Mouse (Mus musculus) lung, adult 10 weeks (tissue): ENCODE results near the gene Prdm8. TPM values are rescaled to one million over a fixed set of nuclear protein-coding genes. Genes with fewer than 3 reads are reported as not detected.

ENCODE experiments used
- polyA plus RNA-seq: library from polyadenylated mRNA; stranded (reverse); fragments of 350-450 nt; fragmentation: Illumina TruSeq; extraction: RNeasy Lipid Tissue Mini Kit (QIAGEN cat#74804); gene quantifications from one replicate; pipeline ENCODE4 v1.2.3, GENCODE M21; 2014; ENCODE audit warnings: low read depth, low replicate concordance; ENCODE audit not compliant: insufficient read depth

The Prdm8 gene
- 0.45 TPM for polyA plus RNA-seq

DNA sequence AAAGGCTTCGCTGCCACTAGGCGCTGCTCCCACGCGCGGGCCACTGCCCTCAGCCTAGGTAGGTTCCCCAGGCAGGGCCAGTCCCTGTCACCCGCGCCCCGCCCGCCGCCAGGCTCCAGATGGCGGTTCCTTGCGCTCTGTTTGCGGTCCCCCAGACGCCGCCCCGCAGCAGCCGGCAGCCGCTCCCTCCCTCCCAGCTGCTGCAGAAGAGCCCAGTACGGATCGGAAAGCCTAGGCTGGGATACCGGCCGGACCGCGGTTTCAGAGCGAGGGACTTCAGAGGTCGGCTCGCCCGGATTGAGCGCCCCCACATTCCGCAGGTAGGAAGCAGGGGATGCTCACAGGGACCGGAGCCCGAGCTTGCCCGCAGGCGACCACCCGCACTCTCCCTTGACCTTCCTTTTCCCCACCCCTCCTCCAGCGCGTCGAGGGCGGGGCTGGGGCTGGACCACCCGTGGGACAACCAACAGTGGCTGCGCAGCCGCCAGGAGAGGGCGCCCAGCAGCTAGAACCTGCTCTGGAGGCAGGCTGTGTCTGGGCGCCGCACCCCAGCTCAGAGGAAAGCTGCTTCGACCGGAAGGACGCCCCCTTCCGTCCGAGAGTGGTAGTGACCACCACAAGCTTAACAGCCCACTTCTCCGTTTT lies at the start of gene Prdm8:
Gene Prdm8 (plus strand): TSS at position 19 of the 645 bp plus-strand sequence.

Other genes with a start within 250 kb of the Prdm8 start
- 15.5 TPM for gene Antxr2, start 136.2 kb upstream of the Prdm8 start, polyA plus RNA-seq
- 0.18 TPM for gene Fgf5, start 87.0 kb downstream of the Prdm8 start, polyA plus RNA-seq
- 7.4 TPM for gene Cfap299, start 162.1 kb downstream of the Prdm8 start, polyA plus RNA-seq